Mouse (Mus musculus): ENCODE measurements at regions not wholly inside any gene's neighbourhood (a gene's known extent, or its start where the extent isn't known, plus 50 kb on each side); places are given as distances from the start of the nearest gene placed in this dataset.

- DNase-seq (ENCODE audit: low spot score) = no peak
- ATAC-seq = no peak
- 64% methylated on average over 2 of the region's 2 CpGs for WGBS
These were observed 142.4 kb upstream of the Tbca start for GRCm38 (mm10) chr13:94646326-94646725.

GRCm38 (mm10) chr13:94646781-94647555 is 141.7 kb upstream of the Tbca start:
- Histone ChIP-seq H3K4me1 (ENCODE audit: insufficient read depth, low read depth, low read length) (no peaks in the 10 kb centered on the region), H3K36me3 (ENCODE audit: insufficient read depth, low read length) (no peaks in the 10 kb centered on the region), H3K9ac (replicated peaks; ENCODE audit: low read depth) (no peak overlapping the region), H3K27me3 (replicated peaks; ENCODE audit: insufficient read depth, low read length) (no peaks in the 10 kb centered on the region), H3K4me2 (replicated peaks; ENCODE audit: low read depth, low read length) (no peak overlapping the region), H3K27ac (ENCODE audit: low read length) (no peak overlapping the region), H3K4me3 (ENCODE audit: low read depth, low read length) (no peak overlapping the region), H3K9me3 (ENCODE audit: low read length) (no peaks in the 10 kb centered on the region)
- no peak for ATAC-seq
- DNase-seq (ENCODE audit: low spot score) = no peak
- 36% methylated on average over 12 of the region's 12 CpGs for WGBS
- TF ChIP-seq CTCF (IDR thresholded peaks at IDR 0.05) (no peak), EP300 (IDR thresholded peaks at IDR 0.05) (no peak)

More at GRCm38 (mm10) chr13:94646326-94646725, 142.4 kb upstream of the Tbca start:
- Histone ChIP-seq H3K4me1 (ENCODE audit: insufficient read depth, low read depth, low read length) (no peaks in the 10 kb centered on the region), H3K27me3 (replicated peaks; ENCODE audit: insufficient read depth, low read length) (no peaks in the 10 kb centered on the region), H3K4me3 (ENCODE audit: low read depth, low read length) (no peak overlapping the region), H3K9ac (replicated peaks; ENCODE audit: low read depth) (no peak overlapping the region), H3K4me2 (replicated peaks; ENCODE audit: low read depth, low read length) (no peak overlapping the region), H3K36me3 (ENCODE audit: insufficient read depth, low read length) (no peaks in the 10 kb centered on the region), H3K9me3 (ENCODE audit: low read length) (no peaks in the 10 kb centered on the region), H3K27ac (ENCODE audit: low read length) (no peak overlapping the region)
- no peak for TF ChIP-seq CTCF (IDR thresholded peaks at IDR 0.05)
- TF ChIP-seq EP300 (IDR thresholded peaks at IDR 0.05) = no peak

DNA sequence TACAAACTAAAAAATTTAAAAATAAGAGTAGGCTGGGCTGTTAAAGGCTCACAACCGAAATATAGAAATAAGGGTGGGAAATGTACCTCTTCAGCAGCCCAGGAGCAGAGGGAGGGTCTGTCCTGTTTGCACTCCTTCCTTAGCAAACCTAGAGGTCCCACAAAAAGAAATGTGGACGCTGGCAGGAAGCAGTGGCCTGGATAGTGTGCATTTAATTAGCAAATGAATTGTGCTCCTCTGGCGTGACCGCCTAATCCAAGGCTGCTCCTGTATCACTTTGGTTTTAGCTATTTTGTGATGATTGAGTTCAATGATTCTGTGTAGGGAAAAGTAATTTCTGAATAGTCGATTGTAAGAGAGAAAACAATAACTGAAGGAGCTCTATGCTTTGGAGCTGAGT is 141.1 kb upstream of the Tbca start:
- no peak overlapping the region for H3K4me2 ChIP-seq (replicated peaks; ENCODE audit: low read depth, low read length)
- DNase-seq (ENCODE audit: low spot score) (no peak), ATAC-seq (no peak)
- no peak overlapping the region for H3K9ac ChIP-seq (replicated peaks; ENCODE audit: low read depth)
- 61% methylated on average over 5 of the region's 5 CpGs for WGBS
- H3K4me1 ChIP-seq (ENCODE audit: insufficient read depth, low read depth, low read length) = no peaks in the 10 kb centered on the region
- H3K9me3 ChIP-seq (ENCODE audit: low read length) = no peaks in the 10 kb centered on the region
- H3K4me3 ChIP-seq (ENCODE audit: low read depth, low read length) = no peak overlapping the region
- no peak overlapping the region for H3K27ac ChIP-seq (ENCODE audit: low read length)
- H3K27me3 ChIP-seq (replicated peaks; ENCODE audit: insufficient read depth, low read length) = no peaks in the 10 kb centered on the region
- H3K36me3 ChIP-seq (ENCODE audit: insufficient read depth, low read length) = no peaks in the 10 kb centered on the region
- TF ChIP-seq CTCF (IDR thresholded peaks at IDR 0.05) (no peak), EP300 (IDR thresholded peaks at IDR 0.05) (no peak)

DNA sequence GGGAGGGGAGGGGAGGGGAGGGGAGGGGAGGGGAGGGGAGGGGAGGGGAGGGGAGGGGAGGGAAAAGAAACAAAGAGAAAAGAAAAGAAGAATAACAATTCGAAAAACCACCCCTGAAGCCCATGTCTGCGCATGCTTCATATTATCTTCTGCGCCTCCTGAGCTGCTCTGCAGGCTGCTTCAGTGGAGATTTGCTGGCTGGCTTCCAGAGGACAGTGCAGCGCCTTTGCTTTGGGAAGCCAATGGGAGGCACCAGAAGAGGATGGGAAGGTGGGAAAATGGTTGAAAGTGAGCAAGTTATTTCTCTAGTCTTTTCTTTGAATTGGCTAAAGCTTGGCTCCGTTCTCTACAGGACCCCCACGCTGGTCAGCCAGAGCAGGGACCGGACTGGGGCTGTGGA is 137.8 kb upstream of the Tbca start:
- DNase-seq (ENCODE audit: low spot score) (no peak), ATAC-seq (no peak)
- H3K36me3 ChIP-seq (ENCODE audit: insufficient read depth, low read length) = no peaks in the 10 kb centered on the region
- H3K4me2 ChIP-seq (replicated peaks; ENCODE audit: low read depth, low read length) = no peak overlapping the region
- no peaks in the 10 kb centered on the region for H3K27me3 ChIP-seq (replicated peaks; ENCODE audit: insufficient read depth, low read length)
- no peaks in the 10 kb centered on the region for H3K9me3 ChIP-seq (ENCODE audit: low read length)
- H3K27ac ChIP-seq (ENCODE audit: low read length) = no peak overlapping the region
- TF ChIP-seq EP300 (IDR thresholded peaks at IDR 0.05) = no peak
- no peak for TF ChIP-seq CTCF (IDR thresholded peaks at IDR 0.05)
- H3K4me3 ChIP-seq (ENCODE audit: low read depth, low read length) = no peak overlapping the region
- no peaks in the 10 kb centered on the region for H3K4me1 ChIP-seq (ENCODE audit: insufficient read depth, low read depth, low read length)
- H3K9ac ChIP-seq (replicated peaks; ENCODE audit: low read depth) = no peak overlapping the region
- 64% methylated on average over 7 of the region's 7 CpGs for WGBS

DNA sequence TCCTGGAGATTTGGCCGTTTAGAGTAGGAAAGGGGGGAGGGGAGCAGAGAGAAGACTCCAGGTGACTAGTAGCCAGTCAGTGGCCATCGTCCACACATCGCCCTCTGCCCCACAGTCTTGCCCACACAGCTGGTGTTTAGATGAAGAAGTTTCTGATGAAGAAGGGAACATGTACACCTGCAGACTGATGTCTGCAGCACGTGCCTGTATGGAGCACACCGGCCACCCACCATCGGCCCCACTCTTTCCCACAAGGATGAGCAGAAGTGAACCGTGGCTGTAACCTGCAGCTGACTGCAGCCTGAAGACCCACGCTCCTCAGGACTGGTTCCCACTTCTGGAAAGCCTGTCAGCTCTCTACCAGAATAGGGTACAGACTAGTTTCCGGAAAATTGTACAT is 121.1 kb upstream of the Tbca start:
- WGBS = 76% methylated on average over 9 of the region's 9 CpGs
- H3K9ac ChIP-seq (replicated peaks; ENCODE audit: low read depth) = no peak overlapping the region
- ATAC-seq (no peak), DNase-seq (ENCODE audit: low spot score) (no peak)
- no peaks in the 10 kb centered on the region for H3K27me3 ChIP-seq (replicated peaks; ENCODE audit: insufficient read depth, low read length)
- H3K9me3 ChIP-seq (ENCODE audit: low read length) = no peaks in the 10 kb centered on the region
- no peak overlapping the region for H3K27ac ChIP-seq (ENCODE audit: low read length)
- no peaks in the 10 kb centered on the region for H3K4me1 ChIP-seq (ENCODE audit: insufficient read depth, low read depth, low read length)
- no peak overlapping the region for H3K4me3 ChIP-seq (ENCODE audit: low read depth, low read length)
- TF ChIP-seq EP300 (IDR thresholded peaks at IDR 0.05) = no peak
- TF ChIP-seq CTCF (IDR thresholded peaks at IDR 0.05) = no peak
- H3K4me2 ChIP-seq (replicated peaks; ENCODE audit: low read depth, low read length) = no peak overlapping the region
- H3K36me3 ChIP-seq (ENCODE audit: insufficient read depth, low read length) = no peaks in the 10 kb centered on the region

- TF ChIP-seq CTCF (IDR thresholded peaks at IDR 0.05) (no peak), EP300 (IDR thresholded peaks at IDR 0.05) (no peak)
- ATAC-seq (no peak), DNase-seq (ENCODE audit: low spot score) (no peak)
- Histone ChIP-seq H3K9me3 (ENCODE audit: low read length) (no peaks in the 10 kb centered on the region), H3K9ac (replicated peaks; ENCODE audit: low read depth) (no peak overlapping the region), H3K36me3 (ENCODE audit: insufficient read depth, low read length) (no peaks in the 10 kb centered on the region), H3K27ac (ENCODE audit: low read length) (no peak overlapping the region), H3K4me2 (replicated peaks; ENCODE audit: low read depth, low read length) (no peak overlapping the region), H3K4me3 (ENCODE audit: low read depth, low read length) (no peak overlapping the region), H3K27me3 (replicated peaks; ENCODE audit: insufficient read depth, low read length) (no peaks in the 10 kb centered on the region), H3K4me1 (ENCODE audit: insufficient read depth, low read depth, low read length) (no peaks in the 10 kb centered on the region)
- 55% methylated on average over 5 of the region's 5 CpGs for WGBS
These were observed 120.4 kb upstream of the Tbca start for GRCm38 (mm10) chr13:94668276-94668675.
